Mouse (Mus musculus) erythroblast, embryonic 14.5 days (primary cell): ENCODE data around the gene Spg7. TPM values are rescaled to one million over a fixed set of nuclear protein-coding genes. Genes with fewer than 3 reads are reported as not detected.

Experiments used
- H3K27me3 ChIP-seq: 2 replicates; pipeline ENCODE4 v1.6.1; 2012; ENCODE audit warnings: inconsistent platforms; ENCODE audit not compliant: control insufficient read depth
- H3K36me3 ChIP-seq: 2 replicates; pipeline ENCODE4 v1.6.1; 2012; ENCODE audit warnings: mild to moderate bottlenecking, inconsistent platforms; ENCODE audit not compliant: control insufficient read depth
- H3K4me1 ChIP-seq: 2 replicates; pipeline ENCODE4 v1.6.1; 2012; ENCODE audit warnings: inconsistent platforms; ENCODE audit not compliant: control insufficient read depth
- H3K4me3 ChIP-seq: replicated peaks from 2 replicates; pipeline ENCODE3; 2012; ENCODE audit warnings: moderate library complexity, mild to moderate bottlenecking, inconsistent platforms
- H3K9me3 ChIP-seq: 2 replicates; pipeline ENCODE4 v1.6.1; 2012; ENCODE audit warnings: low read length, inconsistent platforms, mixed read lengths; ENCODE audit not compliant: control insufficient read depth
- GATA1 ChIP-seq: IDR thresholded peaks from 2 replicates; pipeline ENCODE4 v1.6.1; 2012; ENCODE audit warnings: low read length, inconsistent platforms, mixed read lengths
- TAL1 ChIP-seq: IDR thresholded peaks from 3 replicates; pipeline ENCODE4 v1.6.1; 2012; ENCODE audit warnings: low read length, inconsistent platforms, mixed read lengths
- polyA plus RNA-seq: library from polyadenylated mRNA; stranded (reverse); fragments of >175 nt; gene quantifications from 2 replicates; pipeline ENCODE4 v1.2.3, GENCODE M21; 2012

Spg7 gene
- polyA plus RNA-seq, 1 experiment, result 6.3 TPM

- H3K4me3 ChIP-seq, result no peak overlapping the region
- H3K27me3 ChIP-seq, result peaks cover 24% of the 10 kb centered on the region
- H3K36me3 ChIP-seq, result no peaks in the 10 kb centered on the region
- peaks cover 6% of the 10 kb centered on the region for H3K9me3 ChIP-seq
- TF ChIP-seq TAL1 (no peak), GATA1 (no peak)
- H3K4me1 ChIP-seq, result peaks cover 10% of the 10 kb centered on the region
These were observed 72.7 kb downstream of the Spg7 start for GRCm38 (mm10) chr8:123135406-123135805.

GRCm38 (mm10) chr8:123135806-123136205 lies 73.1 kb downstream of the Spg7 start:
- no peak for TF ChIP-seq GATA1
- TF ChIP-seq TAL1, result no peak
- Histone ChIP-seq H3K27me3 (peaks cover 23% of the 10 kb centered on the region), H3K4me3 (no peak overlapping the region), H3K4me1 (peaks cover 14% of the 10 kb centered on the region), H3K9me3 (peaks cover 6% of the 10 kb centered on the region), H3K36me3 (no peaks in the 10 kb centered on the region)

- peaks cover 17% of the 10 kb centered on the region for H3K4me1 ChIP-seq
- peaks cover 18% of the 10 kb centered on the region for H3K27me3 ChIP-seq
- peaks cover 6% of the 10 kb centered on the region for H3K9me3 ChIP-seq
- H3K36me3 ChIP-seq, result no peaks in the 10 kb centered on the region
- H3K4me3 ChIP-seq, result no peak overlapping the region
- TF ChIP-seq GATA1, result no peak
These were observed 73.5 kb downstream of the Spg7 start for GRCm38 (mm10) chr8:123136287-123136686.

- Histone ChIP-seq H3K4me3 (no peak overlapping the region), H3K27me3 (peaks cover 15% of the 10 kb centered on the region), H3K9me3 (peaks cover 6% of the 10 kb centered on the region), H3K4me1 (peaks cover 18% of the 10 kb centered on the region), H3K36me3 (no peaks in the 10 kb centered on the region)
- TF ChIP-seq TAL1, result no peak
- TF ChIP-seq GATA1, result no peak
These were observed 74.9 kb downstream of the Spg7 start for GRCm38 (mm10) chr8:123137645-123138077.

GRCm38 (mm10) chr8:123138741-123139140 lies 76.0 kb downstream of the Spg7 start:
- TF ChIP-seq TAL1, result no peak
- TF ChIP-seq GATA1, result no peak
- Histone ChIP-seq H3K27me3 (peaks cover 9% of the 10 kb centered on the region), H3K4me3 (no peak overlapping the region), H3K36me3 (no peaks in the 10 kb centered on the region), H3K4me1 (peaks cover 18% of the 10 kb centered on the region), H3K9me3 (no peaks in the 10 kb centered on the region)

- no peaks in the 10 kb centered on the region for H3K36me3 ChIP-seq
- H3K4me1 ChIP-seq, result peaks cover 18% of the 10 kb centered on the region
- H3K4me3 ChIP-seq, result no peak overlapping the region
- peaks cover 3% of the 10 kb centered on the region; the same call in 1 of the 2 replicates for H3K27me3 ChIP-seq
- H3K9me3 ChIP-seq, result no peaks in the 10 kb centered on the region
- TF ChIP-seq TAL1 (no peak), GATA1 (no peak)
These were observed 79.2 kb downstream of the Spg7 start for GRCm38 (mm10) chr8:123141741-123142462.

GRCm38 (mm10) chr8:123145279-123145678 lies 82.5 kb downstream of the Spg7 start:
- TF ChIP-seq TAL1 (no peak), GATA1 (no peak)
- no peak overlapping the region for H3K4me3 ChIP-seq
- no peaks in the 10 kb centered on the region; the same call in 1 of the 2 replicates for H3K9me3 ChIP-seq
- peaks cover 18% of the 10 kb centered on the region for H3K27me3 ChIP-seq
- H3K4me1 ChIP-seq, result peaks cover 10% of the 10 kb centered on the region
- H3K36me3 ChIP-seq, result no peaks in the 10 kb centered on the region

GRCm38 (mm10) chr8:123146390-123146789 lies 83.6 kb downstream of the Spg7 start:
- Histone ChIP-seq H3K4me1 (peaks cover 1% of the 10 kb centered on the region; the same call in 1 of the 2 replicates), H3K4me3 (no peak overlapping the region), H3K9me3 (no peaks in the 10 kb centered on the region; the same call in 1 of the 2 replicates), H3K36me3 (no peaks in the 10 kb centered on the region), H3K27me3 (peaks cover 26% of the 10 kb centered on the region)
- TF ChIP-seq TAL1 (no peak), GATA1 (no peak)

Other genes with a start within 250 kb of the Spg7 start
- not detected in 2 replicates for gene Cdh15, start 215.0 kb upstream of the Spg7 start, polyA plus RNA-seq
- 6.3 and 8.2 TPM in 2 replicates for gene Ankrd11, start 20.7 kb upstream of the Spg7 start, polyA plus RNA-seq
- gene Rpl13, start 39.4 kb downstream of the Spg7 start, polyA plus RNA-seq, result 428 and 471 TPM in 2 replicates
- 0.07 and 0.08 TPM in 2 replicates for gene Cpne7, start 54.4 kb downstream of the Spg7 start, polyA plus RNA-seq
- 0.04 and 0.08 TPM in 2 replicates for gene Sult5a1, start 95.4 kb downstream of the Spg7 start, polyA plus RNA-seq
- gene Dpep1, start 123.3 kb downstream of the Spg7 start, polyA plus RNA-seq, result not detected in 2 replicates
- gene Chmp1a, start 149.8 kb downstream of the Spg7 start, polyA plus RNA-seq, result 2.7 and 3.1 TPM in 2 replicates
- 0.17 TPM in 1 of 2 replicates, not detected in the other for gene Spata33, start 149.9 kb downstream of the Spg7 start, polyA plus RNA-seq
- 1.8 and 2.3 TPM in 2 replicates for gene Cdk10, start 161.9 kb downstream of the Spg7 start, polyA plus RNA-seq
- 0.03 and 0.07 TPM in 2 replicates for gene Spata2l, start 173.3 kb downstream of the Spg7 start, polyA plus RNA-seq
- gene Zfp276, start 191.3 kb downstream of the Spg7 start, polyA plus RNA-seq, result 0.78 and 0.85 TPM in 2 replicates
- 2.0 and 2.4 TPM in 2 replicates for gene Vps9d1, start 191.4 kb downstream of the Spg7 start, polyA plus RNA-seq